Mouse (Mus musculus): ENCODE results near the gene Heatr4. TPM values are rescaled to one million over a fixed set of nuclear protein-coding genes. Genes with fewer than 3 reads are reported as not detected.

Gene Heatr4
- polyA plus RNA-seq, 1 experiment from 2014 or later: not detected

- H3K9ac ChIP-seq (ENCODE audit: low read depth, low read length): peak overlapping the region; percentile 90
- H3K27ac ChIP-seq (ENCODE audit: low read depth, low read length): peak overlapping the region; percentile 80
- peak; percentile 68 for DNase-seq (ENCODE audit: low spot score)
- peaks cover 8% of the 10 kb centered on the region; the same call in 1 of the 2 replicates for H3K36me3 ChIP-seq (ENCODE audit: control insufficient read depth, insufficient read depth, low read length)
- ATAC-seq (replicated peaks; ENCODE audit: low FRiP score): peak; percentile 44
- peak overlapping the region; percentile 93 for H3K4me3 ChIP-seq (ENCODE audit: low read depth, low read length)
- H3K4me1 ChIP-seq (replicated peaks; ENCODE audit: control insufficient read depth, insufficient read depth, low read length): peaks cover 36% of the 10 kb centered on the region
- H3K9me3 ChIP-seq (ENCODE audit: control insufficient read depth, low read length): no peaks in the 10 kb centered on the region
- no peaks in the 10 kb centered on the region for H3K27me3 ChIP-seq (replicated peaks; ENCODE audit: control insufficient read depth, insufficient read depth, low read length)
- WGBS: under 1% methylated on average over 103 of the region's 116 CpGs
- peak overlapping the region; percentile 95 for H3K4me2 ChIP-seq
These were observed 33.6 kb downstream of the Heatr4 start for GRCm38 (mm10) chr12:83950840-83951701.

GRCm38 (mm10) chr12:83950493-83950839 is 34.2 kb downstream of the Heatr4 start, which contains the start of gene Riox1:
Gene Riox1 (plus strand): TSS chr12:83950608.
- Histone ChIP-seq H3K36me3 (ENCODE audit: control insufficient read depth, insufficient read depth, low read length) (peaks cover 8% of the 10 kb centered on the region; the same call in 1 of the 2 replicates), H3K4me2 (peak within 1 kb of the TSS; percentile 95), H3K4me3 (ENCODE audit: low read depth, low read length) (peak within 1 kb of the TSS; percentile 93), H3K9ac (ENCODE audit: low read depth, low read length) (peak within 1 kb of the TSS; percentile 90), H3K27ac (ENCODE audit: low read depth, low read length) (peak within 1 kb of the TSS; percentile 80), H3K9me3 (ENCODE audit: control insufficient read depth, low read length) (no peaks in the 10 kb centered on the region), H3K4me1 (replicated peaks; ENCODE audit: control insufficient read depth, insufficient read depth, low read length) (peaks cover 36% of the 10 kb centered on the region), H3K27me3 (replicated peaks; ENCODE audit: control insufficient read depth, insufficient read depth, low read length) (no peaks in the 10 kb centered on the region)
- ATAC-seq (replicated peaks; ENCODE audit: low FRiP score) (peak; percentile 90), DNase-seq (ENCODE audit: low spot score) (peak; percentile 83)
- 0% methylated on average over 37 of the region's 37 CpGs for WGBS

- H3K4me1 ChIP-seq (replicated peaks; ENCODE audit: control insufficient read depth, insufficient read depth, low read length): peaks cover 36% of the 10 kb centered on the region
- peaks cover 8% of the 10 kb centered on the region; the same call in 1 of the 2 replicates for H3K36me3 ChIP-seq (ENCODE audit: control insufficient read depth, insufficient read depth, low read length)
- H3K4me2 ChIP-seq: peak overlapping the region; percentile 95
- H3K4me3 ChIP-seq (ENCODE audit: low read depth, low read length): peak overlapping the region; percentile 93
- peak overlapping the region; percentile 43 for H3K27ac ChIP-seq (ENCODE audit: low read depth, low read length)
- H3K9ac ChIP-seq (ENCODE audit: low read depth, low read length): peak overlapping the region; percentile 90
- WGBS: 19% methylated on average over 11 of the region's 11 CpGs
- ATAC-seq (replicated peaks; ENCODE audit: low FRiP score): no peak
- no peaks in the 10 kb centered on the region for H3K9me3 ChIP-seq (ENCODE audit: control insufficient read depth, low read length)
- no peaks in the 10 kb centered on the region for H3K27me3 ChIP-seq (replicated peaks; ENCODE audit: control insufficient read depth, insufficient read depth, low read length)
- no peak for DNase-seq (ENCODE audit: low spot score)
These were observed 34.7 kb downstream of the Heatr4 start for GRCm38 (mm10) chr12:83949776-83950492.

GRCm38 (mm10) chr12:83949043-83949442 is 35.6 kb downstream of the Heatr4 start:
- no peak for DNase-seq (ENCODE audit: low spot score)
- WGBS: 40% methylated on average over 4 of the region's 4 CpGs
- peaks cover 36% of the 10 kb centered on the region for H3K4me1 ChIP-seq (replicated peaks; ENCODE audit: control insufficient read depth, insufficient read depth, low read length)

GRCm38 (mm10) chr12:83947260-83947811 is 37.3 kb downstream of the Heatr4 start:
- no peak overlapping the region for H3K4me3 ChIP-seq (ENCODE audit: low read depth, low read length)
- 56% methylated on average over 8 of the region's 8 CpGs for WGBS
- DNase-seq (ENCODE audit: low spot score): no peak

More at GRCm38 (mm10) chr12:83949043-83949442, 35.6 kb downstream of the Heatr4 start:
- Histone ChIP-seq H3K27ac (ENCODE audit: low read depth, low read length) (no peak overlapping the region), H3K4me2 (peak overlapping the region; percentile 95), H3K27me3 (replicated peaks; ENCODE audit: control insufficient read depth, insufficient read depth, low read length) (no peaks in the 10 kb centered on the region), H3K36me3 (ENCODE audit: control insufficient read depth, insufficient read depth, low read length) (peaks cover 8% of the 10 kb centered on the region; the same call in 1 of the 2 replicates), H3K9ac (ENCODE audit: low read depth, low read length) (no peak overlapping the region), H3K9me3 (ENCODE audit: control insufficient read depth, low read length) (no peaks in the 10 kb centered on the region), H3K4me3 (ENCODE audit: low read depth, low read length) (peak overlapping the region; percentile 93)
- no peak; the same call in 1 of the 2 replicates for ATAC-seq (replicated peaks; ENCODE audit: low FRiP score)

GRCm38 (mm10) chr12:83941938-83942337 is 42.7 kb downstream of the Heatr4 start:
- H3K27ac ChIP-seq (ENCODE audit: low read depth, low read length): no peak overlapping the region; the same call in 1 of the 2 replicates
- peak; percentile 68 for ATAC-seq (replicated peaks; ENCODE audit: low FRiP score)
- no peaks in the 10 kb centered on the region for H3K9me3 ChIP-seq (ENCODE audit: control insufficient read depth, low read length)

More at GRCm38 (mm10) chr12:83947260-83947811, 37.3 kb downstream of the Heatr4 start:
- H3K36me3 ChIP-seq (ENCODE audit: control insufficient read depth, insufficient read depth, low read length): peaks cover 2% of the 10 kb centered on the region; the same call in 1 of the 2 replicates
- H3K9ac ChIP-seq (ENCODE audit: low read depth, low read length): no peak overlapping the region
- H3K4me1 ChIP-seq (replicated peaks; ENCODE audit: control insufficient read depth, insufficient read depth, low read length): peaks cover 26% of the 10 kb centered on the region
- no peaks in the 10 kb centered on the region for H3K27me3 ChIP-seq (replicated peaks; ENCODE audit: control insufficient read depth, insufficient read depth, low read length)
- no peaks in the 10 kb centered on the region for H3K9me3 ChIP-seq (ENCODE audit: control insufficient read depth, low read length)
- ATAC-seq (replicated peaks; ENCODE audit: low FRiP score): no peak
- 0 out of 2 replicates have a peak overlapping the region, but pooled peaks have one; percentile 28 for H3K27ac ChIP-seq (ENCODE audit: low read depth, low read length)
- peak overlapping the region; percentile 10; the same call in 1 of the 2 replicates for H3K4me2 ChIP-seq

GRCm38 (mm10) chr12:83940031-83940430 is 44.6 kb downstream of the Heatr4 start:
- H3K9me3 ChIP-seq (ENCODE audit: control insufficient read depth, low read length): no peaks in the 10 kb centered on the region
- no peaks in the 10 kb centered on the region for H3K27me3 ChIP-seq (replicated peaks; ENCODE audit: control insufficient read depth, insufficient read depth, low read length)
- no peak overlapping the region for H3K4me2 ChIP-seq
- no peak overlapping the region for H3K27ac ChIP-seq (ENCODE audit: low read depth, low read length)
- WGBS: 72% methylated on average over 4 of the region's 4 CpGs
- H3K36me3 ChIP-seq (ENCODE audit: control insufficient read depth, insufficient read depth, low read length): no peaks in the 10 kb centered on the region
- no peak for ATAC-seq (replicated peaks; ENCODE audit: low FRiP score)
- no peak overlapping the region for H3K9ac ChIP-seq (ENCODE audit: low read depth, low read length)
- no peak overlapping the region for H3K4me3 ChIP-seq (ENCODE audit: low read depth, low read length)
- DNase-seq (ENCODE audit: low spot score): no peak
- peaks cover 21% of the 10 kb centered on the region for H3K4me1 ChIP-seq (replicated peaks; ENCODE audit: control insufficient read depth, insufficient read depth, low read length)

More at GRCm38 (mm10) chr12:83941938-83942337, 42.7 kb downstream of the Heatr4 start:
- Histone ChIP-seq H3K4me3 (ENCODE audit: low read depth, low read length) (no peak overlapping the region), H3K9ac (ENCODE audit: low read depth, low read length) (no peak overlapping the region), H3K36me3 (ENCODE audit: control insufficient read depth, insufficient read depth, low read length) (no peaks in the 10 kb centered on the region), H3K4me2 (peak overlapping the region; percentile 30; the same call in 1 of the 2 replicates), H3K27me3 (replicated peaks; ENCODE audit: control insufficient read depth, insufficient read depth, low read length) (no peaks in the 10 kb centered on the region), H3K4me1 (replicated peaks; ENCODE audit: control insufficient read depth, insufficient read depth, low read length) (peaks cover 22% of the 10 kb centered on the region)
- WGBS: 47% methylated on average over 3 of the region's 3 CpGs
- no peak for DNase-seq (ENCODE audit: low spot score)

- H3K9me3 ChIP-seq (ENCODE audit: control insufficient read depth, low read length): no peaks in the 10 kb centered on the region
- no peak overlapping the region for H3K4me3 ChIP-seq (ENCODE audit: low read depth, low read length)
- no peak overlapping the region for H3K9ac ChIP-seq (ENCODE audit: low read depth, low read length)
- ATAC-seq (replicated peaks; ENCODE audit: low FRiP score) (no peak), DNase-seq (ENCODE audit: low spot score) (no peak)
- H3K4me1 ChIP-seq (replicated peaks; ENCODE audit: control insufficient read depth, insufficient read depth, low read length): peaks cover 21% of the 10 kb centered on the region
- H3K36me3 ChIP-seq (ENCODE audit: control insufficient read depth, insufficient read depth, low read length): no peaks in the 10 kb centered on the region
- 68% methylated on average over 2 of the region's 2 CpGs for WGBS
- no peak overlapping the region for H3K27ac ChIP-seq (ENCODE audit: low read depth, low read length)
- H3K4me2 ChIP-seq: no peak overlapping the region
- H3K27me3 ChIP-seq (replicated peaks; ENCODE audit: control insufficient read depth, insufficient read depth, low read length): no peaks in the 10 kb centered on the region
These were observed 45.3 kb downstream of the Heatr4 start for GRCm38 (mm10) chr12:83939332-83939731.
